Mouse (Mus musculus) E14TG2a.4 (cell line): ENCODE measurements around the gene Tff3.

Experiments
- CTCF ChIP-seq: conservative IDR thresholded peaks from 2 replicates; pipeline ENCODE4 v1.5.1; 2014; ENCODE audit warnings: low read length
- NANOG ChIP-seq: IDR thresholded peaks from 2 replicates; pipeline ENCODE4 v1.6.1; 2014; ENCODE audit warnings: borderline replicate concordance, low read length, mixed read lengths
- POU5F1 ChIP-seq: IDR thresholded peaks from 2 replicates; pipeline ENCODE4 v1.6.1; 2014; ENCODE audit warnings: low read length, borderline replicate concordance

DNA sequence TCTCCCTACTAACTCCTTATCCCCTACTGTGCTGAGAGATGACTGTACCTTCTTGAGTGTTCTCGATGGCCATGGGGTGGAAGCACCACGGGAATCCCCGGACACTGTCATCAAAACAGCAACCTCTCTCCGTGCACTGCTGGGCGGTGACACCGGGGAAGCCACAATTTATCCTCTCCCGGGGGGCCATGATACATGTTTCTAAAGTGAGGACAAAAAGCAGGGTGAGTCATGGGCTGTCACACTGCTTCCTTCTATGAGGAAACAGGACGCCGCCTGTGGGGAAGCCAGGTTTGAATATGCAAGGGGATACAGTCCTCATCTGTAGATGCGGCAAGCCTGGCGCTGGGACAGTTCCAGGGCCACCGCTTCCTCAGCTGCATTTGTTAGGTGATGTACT is 33.2 kb upstream of the Tff3 start:
- TF ChIP-seq CTCF (no peak), POU5F1 (no peak), NANOG (no peak)
